Mouse (Mus musculus) thymus, postnatal 4 days (tissue): ENCODE measurements around the gene Prkcz.

Experiments
- DNase-seq: peaks from one replicate; pipeline ENCODE4 v3.0.0; 2021

Gene Prkcz

DNA sequence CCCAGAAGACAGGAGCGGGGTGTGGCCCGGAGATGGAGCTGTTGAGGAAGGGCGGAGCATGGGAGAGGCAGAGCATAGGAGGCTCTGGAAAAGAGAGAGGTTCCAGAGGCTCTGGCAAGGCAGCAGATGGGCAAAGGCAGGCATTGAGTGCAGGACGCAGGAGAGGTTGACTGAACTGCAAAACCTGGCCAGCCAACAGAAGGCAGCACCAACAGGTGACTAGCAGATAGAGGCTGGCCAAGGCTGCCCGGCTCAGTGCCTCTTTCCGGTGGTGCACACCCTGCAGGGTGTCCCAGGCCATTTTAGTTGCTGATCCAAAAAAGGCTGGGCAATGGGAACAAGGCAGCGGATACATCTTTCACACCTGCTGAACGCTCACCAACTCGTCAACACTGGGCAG, 119.4 kb downstream of the Prkcz start:
- no peak for DNase-seq

DNA sequence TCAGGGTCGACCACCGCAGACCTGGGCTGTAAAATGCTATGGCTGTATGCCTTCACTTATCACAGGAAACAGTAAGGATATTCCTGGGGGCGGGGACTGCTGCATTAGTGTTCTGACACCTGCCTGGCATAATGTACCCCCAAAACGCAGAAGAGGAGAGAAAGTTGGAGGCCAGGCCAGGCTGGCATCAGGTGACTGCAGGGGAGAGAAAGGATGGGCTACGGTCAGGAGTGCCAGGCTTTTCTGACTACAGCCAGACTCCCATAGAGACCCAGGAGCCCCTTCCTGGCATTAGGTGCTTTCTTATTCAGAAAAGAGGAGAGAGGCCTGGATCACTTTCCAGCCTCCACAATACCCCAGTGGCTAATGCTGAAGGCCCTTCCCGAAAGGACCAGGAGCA, 121.7 kb downstream of the Prkcz start:
- no peak for DNase-seq

GRCm38 (mm10) chr4:155238276-155238675, 122.9 kb downstream of the Prkcz start:
- DNase-seq = no peak

DNA sequence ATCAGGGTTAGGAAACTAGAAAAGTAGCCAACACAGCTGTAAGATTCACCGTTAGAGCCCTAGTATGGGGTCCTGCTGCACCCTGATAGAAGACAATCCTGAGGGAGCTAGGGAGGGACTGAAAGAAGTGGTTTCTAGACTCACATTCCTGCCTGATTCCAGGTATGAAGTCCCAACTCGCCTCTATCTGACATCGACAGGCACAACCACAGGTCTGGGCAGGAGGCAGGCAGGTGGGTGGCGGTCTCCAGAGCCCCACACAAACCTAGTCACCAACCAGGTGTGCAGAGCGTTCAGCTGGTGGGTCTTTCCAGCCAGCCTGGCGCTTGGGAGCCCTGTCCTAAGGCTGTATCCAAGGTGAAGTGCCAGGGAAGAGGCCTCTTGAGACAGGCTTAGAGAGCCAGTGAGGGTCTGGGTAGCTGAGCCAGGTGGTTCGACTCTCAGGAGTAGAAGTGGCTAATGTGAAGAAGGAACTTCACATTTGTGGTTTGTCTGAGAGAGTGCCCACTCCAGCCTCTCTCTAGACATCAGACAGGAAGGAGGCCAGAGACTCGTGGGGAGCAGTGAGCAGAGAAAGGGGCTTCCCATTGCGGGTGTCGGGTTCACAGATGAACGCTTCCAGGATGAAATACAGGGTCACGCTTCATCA, 124.3 kb downstream of the Prkcz start:
- DNase-seq = no peak

- peak; percentile 69 for DNase-seq
Observed at GRCm38 (mm10) chr4:155235311-155236119, 125.6 kb downstream of the Prkcz start.

DNA sequence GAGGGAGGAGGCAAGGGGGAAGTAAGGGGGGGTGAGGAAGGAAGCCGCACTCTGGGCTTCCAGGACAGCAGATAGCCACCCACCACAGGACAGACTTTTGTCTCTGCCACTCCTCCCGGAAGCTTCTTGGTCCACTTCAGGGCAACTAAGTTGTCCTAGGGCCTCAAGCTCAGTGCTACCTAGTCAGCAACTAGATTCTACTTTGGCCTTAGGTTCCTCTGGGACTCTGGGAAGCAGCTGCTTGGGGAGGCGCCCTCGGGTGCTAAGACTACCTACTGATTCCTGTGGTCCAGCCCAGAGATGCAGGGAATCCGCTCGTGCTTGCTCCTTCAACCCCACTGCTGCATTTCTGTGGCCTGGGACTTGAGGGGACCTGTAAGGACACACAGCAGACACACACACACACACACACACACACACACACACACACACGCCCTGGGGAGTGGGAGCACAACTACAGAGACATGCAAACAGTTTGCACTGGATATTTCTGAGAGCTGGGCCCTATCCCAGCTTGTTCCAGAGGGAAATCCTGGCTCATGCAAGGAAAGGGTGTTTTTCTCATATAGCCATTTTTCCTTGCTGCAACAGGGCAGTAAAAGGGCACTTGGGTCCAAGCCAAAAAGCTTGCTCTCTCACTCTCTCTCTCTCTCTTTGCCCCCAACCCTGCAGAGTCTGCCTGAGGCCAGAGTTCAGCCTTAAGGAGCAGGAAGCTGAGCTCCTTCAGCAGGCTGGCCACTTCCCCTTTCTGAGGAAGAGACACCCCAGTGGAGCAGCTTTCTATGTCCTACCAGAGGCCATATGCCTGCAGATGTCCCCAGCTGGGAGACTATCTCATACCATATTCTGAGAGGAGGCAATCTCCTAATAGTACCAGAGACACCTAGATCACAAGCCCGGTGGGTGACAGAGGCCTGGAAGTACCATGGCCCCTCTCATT, 126.5 kb downstream of the Prkcz start:
- no peak for DNase-seq

GRCm38 (mm10) chr4:155233878-155234277, 127.3 kb downstream of the Prkcz start:
- DNase-seq = peak; percentile 55

DNA sequence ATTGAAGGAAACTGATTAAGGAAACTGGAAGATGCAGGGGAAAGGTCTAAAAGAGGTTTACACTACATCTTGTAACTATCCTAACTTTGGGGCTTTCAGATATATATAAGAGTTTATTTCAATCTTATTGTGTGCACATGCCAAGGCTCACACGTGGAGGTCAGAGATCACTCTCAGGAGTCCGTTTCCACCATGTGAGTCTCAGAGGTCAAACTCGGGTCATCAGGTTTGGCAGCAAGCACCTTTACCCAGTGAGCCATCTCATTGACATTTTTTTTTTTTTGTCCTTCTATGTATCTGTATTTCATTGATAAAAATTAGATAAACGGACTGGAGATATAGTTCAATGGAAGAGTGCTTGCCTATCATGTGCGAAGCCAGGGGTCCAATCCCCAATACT, 132.7 kb downstream of the Prkcz start:
- DNase-seq = no peak

- no peak for DNase-seq
Observed at GRCm38 (mm10) chr4:155227986-155228385, 133.2 kb downstream of the Prkcz start.

DNA sequence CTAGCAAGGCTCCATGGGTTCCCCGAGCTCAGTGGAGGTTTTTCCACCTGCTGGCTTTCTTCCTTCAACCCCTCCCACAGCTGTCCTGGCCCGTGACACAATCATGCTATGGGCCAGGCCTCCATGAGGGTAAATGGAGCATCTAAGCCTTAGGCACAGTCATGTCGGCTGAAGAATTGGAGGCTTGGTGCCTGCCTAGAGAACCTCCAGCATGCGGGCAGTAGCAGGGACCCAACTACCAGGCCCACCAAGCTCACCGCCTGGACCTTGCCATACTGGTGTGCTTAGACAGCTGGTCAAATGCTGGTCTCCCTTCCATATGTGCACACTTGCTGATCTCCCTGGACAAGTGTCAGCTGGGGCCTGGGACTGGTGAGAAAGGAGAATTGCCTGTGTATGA, 135.2 kb downstream of the Prkcz start:
- no peak for DNase-seq

- DNase-seq = no peak
Observed at GRCm38 (mm10) chr4:155223594-155224528, 137.3 kb downstream of the Prkcz start.

- peak; percentile 99 for DNase-seq
Observed at GRCm38 (mm10) chr4:155222841-155223593, 138.1 kb downstream of the Prkcz start.

DNA sequence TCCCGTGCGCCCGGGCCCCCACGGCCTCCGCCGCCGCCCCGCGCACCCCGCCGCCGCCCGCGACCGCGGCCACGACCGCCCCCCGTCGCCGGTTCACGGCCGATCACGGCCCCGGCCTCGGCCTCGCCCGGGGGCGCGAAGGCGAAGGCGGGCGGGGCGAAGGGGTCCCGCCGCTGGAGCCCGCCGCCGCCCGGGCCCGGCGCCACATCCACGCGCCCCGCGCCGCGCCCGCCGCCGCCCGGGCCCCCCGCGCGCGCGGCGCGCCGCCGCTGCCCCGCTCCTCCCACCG, 138.7 kb downstream of the Prkcz start, which contains the start of gene Ski:
Gene Ski, minus strand, starts transcription at position 41 of the 289 bp plus-strand sequence.
- no peak for DNase-seq

- DNase-seq = peak; percentile 77
Observed at GRCm38 (mm10) chr4:155221599-155222551, 139.3 kb downstream of the Prkcz start.

- DNase-seq = no peak
Observed at GRCm38 (mm10) chr4:155221106-155221505, 140.1 kb downstream of the Prkcz start.

DNA sequence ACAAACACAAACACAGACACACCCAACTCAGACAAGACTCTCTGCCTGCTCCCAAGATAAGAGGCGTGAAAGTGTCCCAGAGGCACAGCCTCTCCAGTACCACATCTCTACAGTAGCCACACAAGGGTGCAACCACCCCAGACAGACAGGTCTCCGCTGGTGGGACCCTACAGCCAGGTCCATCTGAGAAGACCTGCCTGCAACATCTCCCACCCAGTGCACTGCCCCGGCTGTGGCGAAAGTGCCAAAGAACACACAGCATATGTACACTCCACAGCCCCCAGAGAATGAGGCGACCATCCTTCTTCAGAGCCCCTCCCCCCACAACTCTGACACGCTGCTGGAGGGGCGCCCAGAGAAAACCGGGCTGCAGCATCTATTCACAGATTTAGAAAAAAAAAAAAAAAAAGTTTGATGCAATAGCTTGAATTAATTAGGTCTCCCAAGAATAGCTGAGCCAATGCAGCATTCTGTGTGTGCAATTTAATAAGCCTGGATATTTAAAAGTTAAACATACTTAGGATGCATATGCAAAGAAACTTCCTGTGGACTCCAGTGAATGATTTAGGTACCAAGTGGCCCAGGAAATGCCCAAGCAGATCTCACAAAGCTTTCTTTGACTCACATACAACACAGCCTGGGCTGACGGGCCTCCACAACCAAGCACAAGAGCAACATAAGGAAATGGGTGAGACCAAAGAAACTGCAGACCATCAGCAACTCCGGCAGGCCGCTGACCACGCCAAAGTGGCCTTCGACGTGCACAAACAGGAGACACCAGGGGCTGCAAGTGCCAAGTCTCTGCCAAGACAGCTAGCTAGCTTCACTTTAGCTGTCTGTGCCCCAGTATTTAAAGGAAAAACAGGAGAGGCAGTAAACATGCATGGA, 140.7 kb downstream of the Prkcz start:
- peak; percentile 48 for DNase-seq

- no peak for DNase-seq
Observed at GRCm38 (mm10) chr4:155219271-155220212, 141.6 kb downstream of the Prkcz start.
